Mouse (Mus musculus) megakaryocyte, embryonic 14.5 days (primary cell): ENCODE results near the gene Hoxa2.

ENCODE experiments used
- FLI1 ChIP-seq: IDR thresholded peaks from 2 replicates; pipeline ENCODE4 v1.6.1; 2012; ENCODE audit warnings: low read length, inconsistent platforms, mixed read lengths
- GATA1 ChIP-seq: IDR thresholded peaks from 3 replicates; pipeline ENCODE4 v1.6.1; 2012; ENCODE audit warnings: mixed read lengths, low read length, inconsistent platforms, borderline replicate concordance

GRCm38 (mm10) chr6:52209685-52210046 is 45.0 kb upstream of the Hoxa2 start:
- no peak for TF ChIP-seq GATA1
- TF ChIP-seq FLI1, result no peak
